Mouse (Mus musculus) heart, postnatal 0 days (tissue): ENCODE data around the gene Vamp9.

Experiments
- CTCF ChIP-seq: IDR thresholded peaks from 2 replicates; pipeline ENCODE4 v1.5.1; 2016; ENCODE audit warnings: antibody characterized with exemption, control low read depth, low read depth
- EP300 ChIP-seq: IDR thresholded peaks from 2 replicates; pipeline ENCODE4 v1.6.1; 2016; ENCODE audit warnings: antibody characterized with exemption, low read depth

DNA sequence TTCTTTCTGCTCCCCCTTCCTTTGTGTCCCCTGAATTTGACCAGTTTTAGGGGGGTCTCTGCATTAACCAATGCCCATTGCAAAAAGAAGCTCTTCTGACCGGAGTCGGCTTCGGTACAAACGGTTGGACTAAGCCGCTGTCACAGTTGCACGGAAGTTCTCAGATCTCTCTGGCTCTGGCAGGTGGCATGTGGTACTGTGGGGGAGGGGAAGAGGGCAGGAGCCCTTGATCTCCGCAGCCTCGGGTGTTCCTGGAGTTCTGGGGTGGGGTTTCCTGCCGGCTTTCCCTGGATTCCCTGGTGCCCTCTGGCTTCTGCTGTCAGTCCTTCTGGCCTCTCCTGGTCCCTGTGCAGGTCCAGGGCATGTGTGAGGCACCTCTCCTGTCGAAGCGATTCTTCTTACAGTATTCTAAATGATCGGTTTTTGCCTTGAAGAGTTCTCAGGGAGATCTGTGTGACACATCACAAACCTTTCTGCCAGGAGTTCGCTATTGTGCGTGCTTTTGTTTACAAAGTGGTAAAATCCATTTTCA, 48.9 kb upstream of the Vamp9 start:
- no peak for TF ChIP-seq CTCF
- TF ChIP-seq EP300 = no peak
